Mouse (Mus musculus): ENCODE measurements around the gene Ech1. TPM values are rescaled to one million over a fixed set of nuclear protein-coding genes. Genes with fewer than 3 reads are reported as not detected.

The Ech1 gene
- polyA plus RNA-seq, 1 experiment from 2014 or later = 426 TPM

GRCm38 (mm10) chr7:28799994-28800393 is 25.0 kb upstream of the Ech1 start:
- Histone ChIP-seq H3K9me3 (ENCODE audit: control insufficient read depth, low read length) (no peaks in the 10 kb centered on the region), H3K9ac (ENCODE audit: low read length) (no peak overlapping the region), H3K4me2 (replicated peaks; ENCODE audit: low read depth) (no peak overlapping the region), H3K27ac (replicated peaks) (no peak overlapping the region), H3K4me1 (replicated peaks; ENCODE audit: control insufficient read depth, insufficient read depth) (peaks cover 12% of the 10 kb centered on the region), H3K36me3 (ENCODE audit: control insufficient read depth, insufficient read depth, low read length) (no peaks in the 10 kb centered on the region), H3K4me3 (ENCODE audit: low read depth, low read length) (no peak overlapping the region), H3K27me3 (ENCODE audit: control insufficient read depth, insufficient read depth, low read length) (no peaks in the 10 kb centered on the region)
- WGBS = 94% methylated on average over 9 of the region's 9 CpGs
- no peak for ATAC-seq (ENCODE audit: low FRiP score, low TSS enrichment)
- no peak for TF ChIP-seq CTCF (IDR thresholded peaks at IDR 0.05; ENCODE audit: low read depth)
- TF ChIP-seq EP300 (optimal IDR thresholded peaks at IDR 0.05) = no peak
- DNase-seq (ENCODE audit: low spot score) = no peak

DNA sequence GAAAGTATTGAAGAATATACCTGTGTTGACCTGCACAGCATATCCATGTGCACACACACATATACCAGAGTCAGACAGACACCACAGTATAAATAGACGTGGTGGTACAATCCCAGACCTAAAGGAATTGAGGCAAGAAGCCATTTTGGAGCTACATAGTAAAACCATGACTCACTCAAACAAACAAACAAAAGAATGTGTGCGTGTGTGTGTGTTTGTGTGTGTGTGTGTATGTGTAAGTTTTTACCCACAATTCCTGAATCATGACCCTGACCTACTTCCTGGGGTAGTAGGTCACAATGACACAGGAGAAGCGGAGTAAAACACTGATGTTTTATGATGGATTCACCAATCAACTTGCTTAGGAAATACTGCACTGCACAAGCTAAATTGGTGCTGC is 23.6 kb upstream of the Ech1 start:
- 37% methylated on average over 3 of the region's 3 CpGs for WGBS
- Histone ChIP-seq H3K36me3 (ENCODE audit: control insufficient read depth, insufficient read depth, low read length) (no peaks in the 10 kb centered on the region), H3K4me2 (replicated peaks; ENCODE audit: low read depth) (no peak overlapping the region), H3K4me1 (replicated peaks; ENCODE audit: control insufficient read depth, insufficient read depth) (peaks cover 12% of the 10 kb centered on the region), H3K4me3 (ENCODE audit: low read depth, low read length) (no peak overlapping the region), H3K27me3 (ENCODE audit: control insufficient read depth, insufficient read depth, low read length) (no peaks in the 10 kb centered on the region), H3K27ac (replicated peaks) (peak overlapping the region; percentile 98), H3K9ac (ENCODE audit: low read length) (no peak overlapping the region), H3K9me3 (ENCODE audit: control insufficient read depth, low read length) (no peaks in the 10 kb centered on the region)
- ATAC-seq (ENCODE audit: low FRiP score, low TSS enrichment) (no peak), DNase-seq (ENCODE audit: low spot score) (no peak)
- no peak for TF ChIP-seq EP300 (optimal IDR thresholded peaks at IDR 0.05)
- TF ChIP-seq CTCF (IDR thresholded peaks at IDR 0.05; ENCODE audit: low read depth) = no peak

DNA sequence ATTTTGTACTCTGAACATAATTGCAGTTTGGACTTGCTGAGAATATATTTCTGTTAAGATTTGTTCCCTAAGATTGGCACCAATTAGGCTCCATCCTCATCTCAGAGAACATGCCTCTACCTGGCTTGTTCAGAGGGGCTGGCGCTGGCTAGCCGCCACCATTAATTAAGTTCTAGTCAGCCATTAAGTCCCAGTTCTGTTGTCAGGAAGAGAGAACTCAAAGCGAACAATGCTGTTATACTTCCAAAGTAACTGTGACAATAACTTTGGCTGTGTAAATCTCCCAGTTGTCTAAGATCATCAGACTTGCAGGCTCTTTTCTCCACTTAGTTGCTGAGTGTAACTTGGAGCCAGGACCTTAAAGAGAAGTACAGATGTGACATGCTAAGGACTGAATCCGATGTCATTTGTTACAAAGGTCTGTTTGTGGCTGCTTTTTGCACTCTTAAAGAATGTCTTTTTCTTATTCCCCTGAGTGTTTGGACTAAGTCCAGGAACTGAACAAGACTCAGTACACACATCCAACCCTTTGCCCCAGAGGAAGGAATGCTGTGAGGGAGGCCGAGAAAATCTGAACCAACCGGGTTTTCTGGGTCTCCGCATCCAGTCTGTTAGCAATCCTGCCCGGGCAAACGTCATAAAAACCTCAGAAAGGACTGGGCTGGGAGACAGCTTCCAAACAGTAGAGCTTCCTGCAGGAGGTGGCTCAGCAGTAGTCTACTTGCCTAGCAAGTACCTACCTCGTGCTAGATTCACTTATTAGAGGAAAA is 22.9 kb upstream of the Ech1 start:
- Histone ChIP-seq H3K9me3 (ENCODE audit: control insufficient read depth, low read length) (no peaks in the 10 kb centered on the region), H3K9ac (ENCODE audit: low read length) (no peak overlapping the region), H3K4me2 (replicated peaks; ENCODE audit: low read depth) (peak overlapping the region; percentile 21; the same call in 1 of the 2 replicates), H3K4me1 (replicated peaks; ENCODE audit: control insufficient read depth, insufficient read depth) (peaks cover 12% of the 10 kb centered on the region), H3K4me3 (ENCODE audit: low read depth, low read length) (no peak overlapping the region), H3K27ac (replicated peaks) (peak overlapping the region; percentile 98), H3K27me3 (ENCODE audit: control insufficient read depth, insufficient read depth, low read length) (no peaks in the 10 kb centered on the region), H3K36me3 (ENCODE audit: control insufficient read depth, insufficient read depth, low read length) (no peaks in the 10 kb centered on the region)
- 14% methylated on average over 10 of the region's 10 CpGs for WGBS
- ATAC-seq (ENCODE audit: low FRiP score, low TSS enrichment) (peak; percentile 84), DNase-seq (ENCODE audit: low spot score) (peak; percentile 91)
- TF ChIP-seq EP300 (optimal IDR thresholded peaks at IDR 0.05) (peak; percentile 67), CTCF (IDR thresholded peaks at IDR 0.05; ENCODE audit: low read depth) (peak; percentile 62)

DNA sequence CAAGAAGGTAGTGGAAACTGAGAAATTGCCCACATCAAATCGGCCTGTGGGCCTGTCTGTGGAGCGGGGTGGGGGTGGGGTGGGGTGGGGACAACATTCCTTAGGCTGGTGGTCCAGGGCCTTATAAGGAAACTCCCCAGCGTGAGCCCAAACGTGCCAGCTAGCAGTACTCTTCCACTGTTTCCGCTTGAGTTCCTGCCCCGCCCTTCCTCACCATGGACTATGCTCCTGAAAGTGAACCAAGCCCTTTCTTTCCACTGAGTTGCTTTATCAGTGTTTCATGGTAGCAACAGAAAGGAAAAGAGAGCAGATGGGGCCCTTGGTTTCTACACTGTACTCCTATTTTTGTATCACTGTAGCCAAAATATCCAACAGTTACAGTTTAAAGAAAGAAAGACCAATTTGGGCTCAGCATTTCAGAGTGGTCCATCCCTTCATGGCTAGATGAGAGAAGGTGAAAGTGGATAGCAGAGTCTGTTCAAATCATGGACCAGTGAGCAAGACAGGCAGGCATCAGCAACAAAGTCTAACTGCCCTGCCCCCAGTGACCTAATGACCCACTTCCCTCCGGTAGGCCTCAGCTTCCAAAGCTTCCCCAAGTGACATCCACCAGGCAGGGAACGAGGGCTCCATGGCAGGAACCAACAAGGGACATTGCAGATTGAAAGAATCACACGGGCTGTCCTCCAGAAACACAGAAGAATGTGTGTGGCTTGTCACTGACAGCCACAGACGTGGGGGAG is 22.0 kb upstream of the Ech1 start:
- TF ChIP-seq CTCF (IDR thresholded peaks at IDR 0.05; ENCODE audit: low read depth) (no peak), EP300 (optimal IDR thresholded peaks at IDR 0.05) (no peak)
- Histone ChIP-seq H3K4me3 (ENCODE audit: low read depth, low read length) (no peak overlapping the region), H3K9ac (ENCODE audit: low read length) (peak overlapping the region; percentile 41; the same call in 1 of the 2 replicates), H3K36me3 (ENCODE audit: control insufficient read depth, insufficient read depth, low read length) (no peaks in the 10 kb centered on the region), H3K27me3 (ENCODE audit: control insufficient read depth, insufficient read depth, low read length) (no peaks in the 10 kb centered on the region), H3K9me3 (ENCODE audit: control insufficient read depth, low read length) (no peaks in the 10 kb centered on the region), H3K27ac (replicated peaks) (peak overlapping the region; percentile 98), H3K4me1 (replicated peaks; ENCODE audit: control insufficient read depth, insufficient read depth) (peaks cover 16% of the 10 kb centered on the region), H3K4me2 (replicated peaks; ENCODE audit: low read depth) (peak overlapping the region; percentile 21)
- DNase-seq (ENCODE audit: low spot score) = peak; percentile 81
- peak; percentile 75 for ATAC-seq (ENCODE audit: low FRiP score, low TSS enrichment)
- WGBS = 12% methylated on average over 10 of the region's 10 CpGs

DNA sequence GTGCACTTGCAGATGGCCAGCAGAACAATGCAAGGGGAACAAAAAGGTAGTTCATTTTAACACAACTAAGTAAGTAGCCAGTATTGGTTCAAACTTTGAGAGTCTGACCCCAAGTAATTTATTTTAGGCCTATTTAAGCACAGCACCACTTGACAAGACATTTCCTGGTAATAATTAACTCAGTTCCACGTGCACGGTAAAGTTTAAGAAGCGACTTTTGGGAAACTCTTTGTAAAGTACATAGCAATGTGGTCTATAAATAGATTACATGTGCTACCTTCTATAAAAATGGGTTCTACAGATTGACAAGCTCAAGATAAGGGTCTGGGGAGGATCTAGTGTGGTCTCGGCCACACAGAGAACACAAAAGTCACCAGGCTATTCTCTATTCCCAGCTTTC is 21.3 kb upstream of the Ech1 start:
- Histone ChIP-seq H3K36me3 (ENCODE audit: control insufficient read depth, insufficient read depth, low read length) (no peaks in the 10 kb centered on the region), H3K27ac (replicated peaks) (peak overlapping the region; percentile 98), H3K4me3 (ENCODE audit: low read depth, low read length) (no peak overlapping the region), H3K9me3 (ENCODE audit: control insufficient read depth, low read length) (no peaks in the 10 kb centered on the region), H3K9ac (ENCODE audit: low read length) (no peak overlapping the region), H3K4me2 (replicated peaks; ENCODE audit: low read depth) (no peak overlapping the region), H3K4me1 (replicated peaks; ENCODE audit: control insufficient read depth, insufficient read depth) (peaks cover 18% of the 10 kb centered on the region), H3K27me3 (ENCODE audit: control insufficient read depth, insufficient read depth, low read length) (no peaks in the 10 kb centered on the region)
- 31% methylated on average over 4 of the region's 4 CpGs for WGBS
- TF ChIP-seq CTCF (IDR thresholded peaks at IDR 0.05; ENCODE audit: low read depth) (no peak), EP300 (optimal IDR thresholded peaks at IDR 0.05) (no peak)
- no peak for DNase-seq (ENCODE audit: low spot score)
- ATAC-seq (ENCODE audit: low FRiP score, low TSS enrichment) = no peak

GRCm38 (mm10) chr7:28806869-28807268 is 18.1 kb upstream of the Ech1 start:
- no peaks in the 10 kb centered on the region for H3K27me3 ChIP-seq (ENCODE audit: control insufficient read depth, insufficient read depth, low read length)
- peaks cover 18% of the 10 kb centered on the region for H3K4me1 ChIP-seq (replicated peaks; ENCODE audit: control insufficient read depth, insufficient read depth)
- no peaks in the 10 kb centered on the region for H3K36me3 ChIP-seq (ENCODE audit: control insufficient read depth, insufficient read depth, low read length)
- H3K4me3 ChIP-seq (ENCODE audit: low read depth, low read length) = no peak overlapping the region
- DNase-seq (ENCODE audit: low spot score) = peak; percentile 58
- WGBS = 80% methylated on average over 4 of the region's 4 CpGs
- H3K4me2 ChIP-seq (replicated peaks; ENCODE audit: low read depth) = no peak overlapping the region
- H3K27ac ChIP-seq (replicated peaks) = peak overlapping the region; percentile 30; the same call in 1 of the 2 replicates
- H3K9me3 ChIP-seq (ENCODE audit: control insufficient read depth, low read length) = no peaks in the 10 kb centered on the region
- no peak overlapping the region for H3K9ac ChIP-seq (ENCODE audit: low read length)
- TF ChIP-seq EP300 (optimal IDR thresholded peaks at IDR 0.05) = no peak
- peak; percentile 49 for TF ChIP-seq CTCF (IDR thresholded peaks at IDR 0.05; ENCODE audit: low read depth)
- no peak for ATAC-seq (ENCODE audit: low FRiP score, low TSS enrichment)
